Mouse (Mus musculus) intestine, embryonic 14.5 days (tissue): ENCODE measurements around the gene Tnnc2. TPM values are rescaled to one million over a fixed set of nuclear protein-coding genes. Genes with fewer than 3 reads are reported as not detected.

Source experiments
- ATAC-seq: fragments of 200-750 bp; cut with Nextera tagmentation; replicated peaks from 2 replicates; pipeline ENCODE4 v1.8.0; 2017; ENCODE audit warnings: low read depth, moderate number of reproducible peaks, moderate TSS enrichment, moderate library complexity; ENCODE audit not compliant: low FRiP score, low TSS enrichment
- DNase-seq: peaks from one replicate; pipeline ENCODE4 v3.0.0-alpha.2; 2018; ENCODE audit warnings: low spot score
- H3K27ac ChIP-seq: fragments of 300-500 bp; sonication (generic); 2 replicates; pipeline ENCODE4 v1.5.1; 2014; ENCODE audit warnings: low read depth, mild to moderate bottlenecking, control low read depth
- H3K27me3 ChIP-seq: fragments of 300-500 bp; sonication (generic); replicated peaks from 2 replicates; pipeline ENCODE4 v1.6.1; 2014; ENCODE audit warnings: low read length, control low read depth; ENCODE audit not compliant: control insufficient read depth, insufficient read depth
- H3K36me3 ChIP-seq: fragments of 300-500 bp; sonication (generic); 2 replicates; pipeline ENCODE4 v1.6.1; 2014; ENCODE audit warnings: low read length, control low read depth; ENCODE audit not compliant: control insufficient read depth, insufficient read depth
- H3K4me1 ChIP-seq: fragments of 300-500 bp; sonication (generic); replicated peaks from 2 replicates; pipeline ENCODE4 v1.6.1; 2014; ENCODE audit warnings: low read length, control low read depth, mixed read lengths; ENCODE audit not compliant: control insufficient read depth, insufficient read depth
- H3K4me2 ChIP-seq: fragments of 300-500 bp; sonication (generic); 2 replicates; pipeline ENCODE4 v1.6.1; 2014; ENCODE audit warnings: low read length
- H3K4me3 ChIP-seq: fragments of 300-500 bp; sonication (generic); 2 replicates; pipeline ENCODE4 v1.5.1; 2014; ENCODE audit warnings: low read depth, low read length, control low read depth, mixed read lengths
- H3K9ac ChIP-seq: fragments of 300-500 bp; sonication (generic); 2 replicates; pipeline ENCODE4 v1.6.1; 2014; ENCODE audit warnings: mild to moderate bottlenecking, low read length
- H3K9me3 ChIP-seq: fragments of 300-500 bp; sonication (generic); 2 replicates; pipeline ENCODE4 v1.6.1; 2016; ENCODE audit warnings: low read length, control low read depth; ENCODE audit not compliant: control insufficient read depth
- WGBS: fragments of 180-500 bp; shearing (Covaris S2); extraction: QIAGEN DNeasy Blood & Tissue Kit; methylation state at CpG from one replicate; pipeline ENCODE4 v1.1.7; 2014; 5-methylcytosine and 5-hydroxymethylcytosine counted together
- polyA plus RNA-seq: library from polyadenylated mRNA; unstranded; fragments of >200 nt; fragmentation: Nextera tagmentation; extraction: Ambion mirVana; gene quantifications from 2 replicates; pipeline ENCODE4 v1.2.1, GENCODE M21; 2014

Tnnc2 gene
- polyA plus RNA-seq, 1 experiment from 2014 or later = 0.69 TPM

DNA sequence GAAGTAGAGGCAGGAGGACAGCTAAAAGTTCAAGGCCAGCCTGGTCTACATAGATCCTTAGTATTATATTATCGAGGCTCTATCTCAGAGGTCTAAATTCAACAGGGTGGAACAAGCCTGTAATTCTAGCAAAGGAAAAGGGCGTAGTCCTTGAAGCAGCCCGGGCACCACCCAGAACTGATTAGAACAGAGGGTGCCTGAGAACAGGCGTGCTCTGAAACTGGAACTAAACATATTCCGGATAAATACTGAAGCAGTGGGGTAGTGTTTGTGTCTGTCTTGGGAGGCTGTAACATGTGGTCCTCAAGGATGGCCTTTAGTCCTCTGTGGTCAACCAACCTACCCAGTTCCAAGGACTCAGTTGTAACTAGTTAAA is 5.8 kb downstream of the Tnnc2 start:
- no peak overlapping the region for H3K4me3 ChIP-seq
- no peaks in the 10 kb centered on the region for H3K9me3 ChIP-seq
- peaks cover 22% of the 10 kb centered on the region for H3K36me3 ChIP-seq
- no peak overlapping the region for H3K27ac ChIP-seq
- no peak overlapping the region for H3K4me2 ChIP-seq
- H3K4me1 ChIP-seq = peaks cover 19% of the 10 kb centered on the region
- no peaks in the 10 kb centered on the region for H3K27me3 ChIP-seq
- DNase-seq = no peak
- 77% methylated on average over 5 of the region's 5 CpGs for WGBS
- H3K9ac ChIP-seq = no peak overlapping the region
- no peak for ATAC-seq

DNA sequence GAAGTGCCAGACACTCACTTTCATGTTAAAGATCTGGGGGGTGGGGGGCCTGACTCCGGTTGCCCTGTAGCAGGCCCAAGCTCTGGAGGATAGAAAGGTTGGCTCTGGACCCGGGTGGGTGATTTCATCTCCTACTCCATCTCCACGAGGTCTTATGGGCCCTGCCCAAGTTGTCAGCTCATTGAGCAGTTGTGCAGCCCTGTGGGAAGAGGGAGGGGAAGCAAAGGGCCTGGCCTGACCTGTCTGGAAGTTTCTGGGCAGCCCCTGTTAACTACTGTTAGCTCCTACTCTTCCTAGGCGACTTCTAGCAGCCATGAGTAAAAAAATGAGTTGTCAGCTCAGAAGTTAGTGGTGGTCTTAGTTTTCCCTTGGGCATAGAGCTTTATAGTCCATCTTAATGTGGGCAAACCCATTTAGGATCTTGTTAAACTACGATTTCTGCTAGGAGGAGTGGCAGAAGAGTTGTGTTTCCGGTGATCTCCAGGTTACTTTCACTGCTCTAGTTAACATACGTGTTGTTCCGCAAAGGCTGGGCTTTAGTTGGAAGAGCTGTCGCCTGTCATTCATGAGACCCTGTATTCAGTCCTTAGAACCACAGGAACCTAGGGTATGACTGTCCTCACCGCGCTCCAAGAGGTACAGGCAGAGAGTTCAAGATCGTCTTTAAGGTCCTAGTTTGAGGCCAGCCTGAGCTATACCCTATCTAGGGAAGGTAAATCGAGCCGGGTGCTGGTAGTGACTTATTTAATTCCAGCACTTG is 6.4 kb downstream of the Tnnc2 start:
- peaks cover 19% of the 10 kb centered on the region for H3K4me1 ChIP-seq
- H3K9ac ChIP-seq = no peak overlapping the region
- no peak for ATAC-seq
- peaks cover 23% of the 10 kb centered on the region for H3K36me3 ChIP-seq
- no peak overlapping the region for H3K27ac ChIP-seq
- H3K27me3 ChIP-seq = no peaks in the 10 kb centered on the region
- H3K9me3 ChIP-seq = no peaks in the 10 kb centered on the region
- H3K4me2 ChIP-seq = no peak overlapping the region
- DNase-seq = no peak
- H3K4me3 ChIP-seq = no peak overlapping the region
- WGBS = 80% methylated on average over 14 of the region's 14 CpGs

DNA sequence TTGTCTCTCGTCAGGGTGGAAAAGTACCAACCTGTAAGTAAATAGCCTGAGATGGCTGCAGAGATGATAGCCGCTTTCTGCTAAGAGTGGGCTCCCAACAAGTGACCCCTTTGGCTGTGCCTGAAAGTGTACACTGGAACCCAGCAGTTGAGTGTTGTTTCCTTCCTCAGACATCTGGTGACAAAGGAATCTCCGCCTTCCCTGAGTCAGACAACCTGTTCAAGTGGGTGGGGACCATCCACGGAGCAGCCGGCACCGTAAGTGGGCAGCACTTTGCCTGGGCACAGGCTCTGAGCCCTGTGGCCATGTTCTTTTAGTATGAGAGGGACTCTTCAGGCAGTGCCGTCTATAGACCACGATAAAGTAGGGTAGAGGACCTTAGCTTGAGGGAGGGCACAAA is 8.6 kb downstream of the Tnnc2 start:
- WGBS = 73% methylated on average over 8 of the region's 8 CpGs
- Histone ChIP-seq H3K4me3 (peak overlapping the region; percentile 98), H3K9ac (peak overlapping the region; percentile 88; the same call in 1 of the 2 replicates), H3K27ac (no peak overlapping the region), H3K4me1 (peaks cover 19% of the 10 kb centered on the region), H3K27me3 (no peaks in the 10 kb centered on the region), H3K9me3 (no peaks in the 10 kb centered on the region), H3K36me3 (peaks cover 45% of the 10 kb centered on the region), H3K4me2 (peak overlapping the region; percentile 83)
- DNase-seq = no peak
- no peak for ATAC-seq

DNA sequence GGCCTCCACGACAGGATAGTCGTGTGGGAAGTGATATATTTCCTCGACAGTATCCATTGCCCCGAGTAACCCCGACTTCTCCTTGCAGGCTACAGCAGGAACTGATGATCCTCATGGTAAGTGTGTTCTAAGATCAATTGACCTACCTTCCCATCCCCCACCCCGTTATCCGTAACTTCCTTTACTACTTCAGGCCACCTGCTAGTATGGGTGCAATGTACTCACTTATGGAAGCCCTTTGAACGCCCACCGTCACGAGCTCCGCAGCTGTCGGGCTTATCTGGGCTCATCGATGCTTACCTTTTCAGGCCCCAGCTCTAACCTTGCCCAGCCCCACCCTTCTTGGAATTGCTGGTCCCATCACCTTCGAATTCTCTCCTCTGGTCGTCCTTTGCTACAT is 9.5 kb downstream of the Tnnc2 start:
- Histone ChIP-seq H3K4me1 (peaks cover 19% of the 10 kb centered on the region), H3K27ac (peak overlapping the region; percentile 51; the same call in 1 of the 2 replicates), H3K4me3 (peak overlapping the region; percentile 98), H3K9ac (peak overlapping the region; percentile 88), H3K4me2 (peak overlapping the region; percentile 83), H3K9me3 (no peaks in the 10 kb centered on the region), H3K27me3 (no peaks in the 10 kb centered on the region), H3K36me3 (peaks cover 54% of the 10 kb centered on the region)
- DNase-seq (peak; percentile 60), ATAC-seq (no peak)
- 3% methylated on average over 15 of the region's 15 CpGs for WGBS

DNA sequence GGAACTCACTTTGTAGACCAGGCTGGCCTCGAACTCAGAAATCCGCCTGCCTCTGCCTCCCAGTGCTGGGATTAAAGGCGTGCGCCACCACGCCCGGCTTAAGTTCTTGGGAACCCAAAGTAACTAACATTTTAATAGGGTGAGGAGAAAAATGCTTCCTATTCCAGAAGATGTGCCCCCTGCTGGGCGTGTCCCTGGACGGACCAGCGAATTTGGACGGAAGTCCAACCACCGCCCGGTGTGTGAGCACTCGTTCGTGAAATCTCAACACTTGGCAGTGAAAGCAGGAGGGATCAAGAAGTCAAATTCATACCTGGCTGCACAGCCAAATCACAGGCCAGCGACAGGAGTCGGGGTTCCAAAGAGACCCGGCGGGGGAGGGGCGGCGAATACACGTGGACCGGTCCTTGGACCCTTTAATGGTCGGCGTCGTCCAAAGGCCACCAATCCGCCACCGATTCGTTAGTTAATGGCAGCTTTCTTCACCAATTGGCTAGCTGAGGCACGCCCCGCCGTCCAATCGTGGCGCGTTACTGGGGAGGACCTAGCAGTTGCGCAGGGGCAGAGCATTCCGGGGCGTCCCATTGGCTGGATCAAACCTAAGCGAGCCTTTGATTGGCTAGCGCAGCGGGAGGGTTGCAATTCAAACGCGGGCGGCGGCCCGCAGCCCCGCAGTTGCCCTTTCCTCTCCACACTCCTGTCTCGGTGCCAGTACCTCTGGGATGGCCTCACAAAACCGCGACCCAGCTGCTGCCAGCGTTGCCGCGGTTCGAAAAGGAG is 10.3 kb downstream of the Tnnc2 start, which contains the start of gene Ube2c:
TSS of gene Ube2c (plus strand) at position 641 of the 780 bp plus-strand sequence.
- WGBS = 2% methylated on average over 53 of the region's 53 CpGs
- H3K9me3 ChIP-seq = no peaks in the 10 kb centered on the region
- DNase-seq (peak; percentile 98), ATAC-seq (peak; percentile 98)
- peak within 1 kb of the TSS; percentile 88 for H3K9ac ChIP-seq
- H3K36me3 ChIP-seq = peaks cover 61% of the 10 kb centered on the region
- peak within 1 kb of the TSS; percentile 73 for H3K27ac ChIP-seq
- no peaks in the 10 kb centered on the region for H3K27me3 ChIP-seq
- H3K4me3 ChIP-seq = peak within 1 kb of the TSS; percentile 98
- peak within 1 kb of the TSS; percentile 83 for H3K4me2 ChIP-seq
- H3K4me1 ChIP-seq = peaks cover 19% of the 10 kb centered on the region

DNA sequence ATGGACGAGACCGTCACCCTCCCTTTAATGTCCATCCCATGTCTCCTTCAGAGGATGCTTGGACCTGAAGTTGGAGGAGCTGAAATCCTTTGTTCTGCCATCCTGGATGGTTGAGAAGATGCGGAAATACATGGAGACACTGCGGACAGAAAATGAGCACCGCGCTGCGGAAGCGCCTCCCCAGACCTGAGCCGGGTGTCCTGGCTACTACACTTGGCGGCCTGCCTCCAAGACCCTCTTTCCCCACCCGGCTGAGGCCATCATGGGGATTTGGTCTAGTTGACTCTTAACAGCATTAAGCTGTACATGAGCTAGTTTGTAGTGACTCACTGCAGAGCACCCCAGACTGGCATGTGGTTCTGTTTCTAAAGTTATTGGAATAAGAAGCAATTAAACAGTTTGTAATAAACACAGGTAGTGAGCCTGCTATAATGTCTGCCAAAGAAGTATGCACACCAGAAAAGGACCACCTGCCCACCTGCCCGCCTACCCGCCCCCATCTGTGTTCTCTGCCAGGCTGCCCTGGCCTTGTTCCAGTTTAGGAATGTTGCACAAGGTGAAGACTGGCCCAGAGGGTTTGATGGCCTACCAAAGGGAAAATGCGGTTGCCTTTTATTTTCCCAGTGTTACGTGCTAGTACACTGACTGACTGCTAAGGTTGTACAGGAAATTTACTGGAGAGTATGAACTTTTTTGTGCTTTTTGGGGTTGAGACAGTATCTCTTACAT is 11.8 kb downstream of the Tnnc2 start:
- Histone ChIP-seq H3K27ac (no peak overlapping the region), H3K4me1 (peaks cover 19% of the 10 kb centered on the region), H3K27me3 (no peaks in the 10 kb centered on the region), H3K36me3 (peaks cover 69% of the 10 kb centered on the region), H3K4me3 (no peak overlapping the region), H3K9me3 (no peaks in the 10 kb centered on the region), H3K9ac (no peak overlapping the region), H3K4me2 (no peak overlapping the region)
- 93% methylated on average over 15 of the region's 15 CpGs for WGBS
- ATAC-seq = no peak
- no peak for DNase-seq

DNA sequence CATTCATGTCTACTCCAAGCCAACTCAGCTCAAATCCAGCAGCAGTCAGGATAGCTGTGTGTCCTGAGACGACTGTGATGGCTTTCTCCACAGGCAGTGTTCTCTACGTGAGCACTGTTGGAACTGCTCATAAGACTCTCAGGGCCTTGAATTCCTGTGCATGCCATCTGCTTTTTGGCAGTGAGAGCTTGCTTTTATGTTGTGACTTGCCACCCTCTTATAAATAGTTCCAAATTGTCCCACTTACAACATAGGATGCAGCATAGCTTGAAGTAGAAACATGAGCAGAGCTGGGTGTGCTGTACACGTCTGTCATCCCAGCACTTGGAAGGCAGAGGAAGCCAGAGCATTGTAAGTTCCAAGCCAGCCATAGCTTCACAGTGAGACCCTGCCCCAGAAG is 13.9 kb downstream of the Tnnc2 start:
- H3K27me3 ChIP-seq = no peaks in the 10 kb centered on the region
- no peak overlapping the region for H3K4me2 ChIP-seq
- peaks cover 7% of the 10 kb centered on the region; the same call in 1 of the 2 replicates for H3K4me1 ChIP-seq
- H3K36me3 ChIP-seq = peaks cover 70% of the 10 kb centered on the region
- no peaks in the 10 kb centered on the region for H3K9me3 ChIP-seq
- H3K27ac ChIP-seq = no peak overlapping the region
- WGBS = 86% methylated on average over 3 of the region's 3 CpGs
- no peak overlapping the region for H3K9ac ChIP-seq
- ATAC-seq (no peak), DNase-seq (no peak)
- no peak overlapping the region for H3K4me3 ChIP-seq

DNA sequence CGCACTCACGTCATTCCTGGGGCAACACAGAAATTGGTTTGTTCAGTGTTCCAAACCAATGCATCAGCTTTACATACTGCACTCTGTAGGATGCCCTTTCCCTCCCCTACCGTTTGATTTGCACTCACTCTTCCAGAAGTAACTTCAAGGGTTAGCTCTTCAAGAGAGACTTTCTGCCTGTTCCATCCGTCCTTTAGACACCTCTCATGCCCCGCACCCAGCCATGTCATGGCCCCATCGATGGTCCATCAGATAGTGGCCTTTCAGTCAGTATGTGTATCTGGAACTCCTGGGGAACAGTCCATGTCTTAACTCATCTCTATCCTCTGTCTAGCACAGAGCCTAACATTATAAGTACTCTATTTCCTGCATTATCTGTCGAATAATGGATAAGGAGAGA is 17.2 kb downstream of the Tnnc2 start:
- Histone ChIP-seq H3K9me3 (no peaks in the 10 kb centered on the region), H3K36me3 (peaks cover 93% of the 10 kb centered on the region), H3K4me1 (no peaks in the 10 kb centered on the region), H3K4me3 (no peak overlapping the region), H3K27me3 (no peaks in the 10 kb centered on the region), H3K9ac (no peak overlapping the region), H3K27ac (no peak overlapping the region), H3K4me2 (no peak overlapping the region)
- DNase-seq (no peak), ATAC-seq (no peak)
- WGBS = 87% methylated on average over 7 of the region's 7 CpGs
